Mouse (Mus musculus): ENCODE results near the gene Cdh23.

Gene Cdh23

DNA sequence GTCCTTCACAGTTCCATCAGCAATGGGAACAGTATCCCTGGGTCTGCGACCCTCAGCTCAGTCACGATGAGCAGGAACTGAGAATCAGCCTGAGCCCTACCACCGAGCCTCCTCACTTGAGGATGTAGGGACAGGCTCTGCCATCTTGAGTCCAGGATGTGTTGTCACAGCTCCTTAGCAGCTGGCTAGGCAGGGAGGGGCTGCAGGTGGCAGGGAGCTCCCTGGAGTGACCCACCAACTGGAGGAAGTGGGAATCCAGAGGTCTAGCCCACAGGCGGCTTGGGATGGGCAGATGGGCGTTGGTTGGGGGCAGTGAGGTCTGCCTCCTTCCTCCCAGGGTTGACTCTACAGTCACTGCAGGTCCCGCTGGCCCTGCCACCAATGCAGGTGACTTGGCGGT is 432.9 kb downstream of the Cdh23 start:
- in situ Hi-C loops (cut with MboI, MseI), result no loop called here

DNA sequence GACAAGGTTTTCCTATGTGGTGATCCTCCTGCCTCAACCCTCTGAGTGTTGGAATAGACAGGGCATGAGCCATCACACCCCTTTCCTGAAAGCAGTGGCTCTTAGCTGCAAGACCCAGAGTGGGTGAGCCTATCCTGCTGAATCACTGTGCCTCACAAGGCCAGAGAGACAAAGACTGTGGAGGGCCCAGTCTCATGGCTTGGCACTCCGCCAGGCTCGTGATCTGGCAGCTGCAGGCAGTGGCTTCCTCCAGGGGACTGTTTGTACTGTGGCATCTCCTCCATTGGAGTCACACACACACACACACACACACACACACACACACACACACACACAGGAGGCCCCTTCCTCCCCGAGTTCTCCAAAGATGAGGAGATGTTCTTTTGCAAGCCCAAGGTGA is 433.9 kb downstream of the Cdh23 start:
- in situ Hi-C loops (cut with MboI, MseI), result no loop called here

DNA sequence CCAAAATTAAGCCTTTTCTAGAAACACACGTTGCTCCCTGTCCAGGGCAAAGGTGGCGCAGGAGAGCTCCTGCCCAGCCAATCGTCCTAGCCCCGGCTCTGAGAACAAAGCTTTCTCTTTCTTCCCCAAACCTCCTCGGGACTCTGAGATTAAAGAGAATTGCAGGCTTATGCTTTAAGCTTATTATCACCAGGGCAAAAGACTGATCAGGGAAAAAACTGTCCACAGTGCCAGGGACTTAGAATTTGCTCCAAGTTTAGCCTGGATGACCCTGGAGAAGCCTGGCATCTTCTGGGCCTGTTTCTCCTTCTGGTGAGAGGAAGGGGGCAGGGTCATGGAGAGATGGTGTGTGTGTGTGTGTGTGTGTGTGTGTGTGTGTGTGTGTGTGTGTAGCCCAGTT is 434.8 kb downstream of the Cdh23 start:
- in situ Hi-C loops (cut with MboI, MseI), result no loop called here

DNA sequence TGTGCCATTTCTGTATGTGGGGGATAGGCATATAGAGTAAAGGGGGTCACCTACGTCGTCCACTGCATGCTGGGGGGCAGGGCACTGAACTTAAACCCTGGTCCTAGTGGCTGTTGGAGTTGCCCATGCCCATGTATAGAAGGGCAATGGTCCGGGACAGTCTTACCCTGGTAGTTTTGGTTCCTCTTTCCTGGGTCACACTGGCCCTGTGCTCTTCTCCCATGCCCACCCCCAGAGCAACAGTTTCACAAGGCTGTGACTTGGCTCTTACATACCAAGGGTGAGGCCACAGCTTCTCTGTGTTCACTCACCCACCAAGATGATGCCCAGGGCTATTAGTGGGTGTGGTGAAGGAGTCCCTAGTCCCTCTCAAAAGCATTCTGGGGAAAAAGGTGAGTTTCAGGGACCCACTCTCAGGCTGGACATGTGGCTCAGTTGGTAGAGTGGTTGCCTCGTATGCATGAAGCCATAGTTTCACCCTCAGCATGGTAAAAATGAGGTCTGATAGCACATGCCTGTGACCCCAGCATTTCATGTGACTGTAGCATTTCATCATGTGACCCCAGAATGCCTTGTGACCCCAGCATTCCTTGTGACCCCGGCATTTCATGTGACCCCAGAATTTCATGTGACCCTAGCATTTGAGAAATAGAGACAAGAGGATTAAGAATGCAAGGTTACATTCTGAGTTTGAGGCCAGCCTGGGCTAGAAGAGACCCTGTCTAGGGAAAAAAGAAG is 435.6 kb downstream of the Cdh23 start:
- in situ Hi-C loops (cut with MboI, MseI), result no loop called here

DNA sequence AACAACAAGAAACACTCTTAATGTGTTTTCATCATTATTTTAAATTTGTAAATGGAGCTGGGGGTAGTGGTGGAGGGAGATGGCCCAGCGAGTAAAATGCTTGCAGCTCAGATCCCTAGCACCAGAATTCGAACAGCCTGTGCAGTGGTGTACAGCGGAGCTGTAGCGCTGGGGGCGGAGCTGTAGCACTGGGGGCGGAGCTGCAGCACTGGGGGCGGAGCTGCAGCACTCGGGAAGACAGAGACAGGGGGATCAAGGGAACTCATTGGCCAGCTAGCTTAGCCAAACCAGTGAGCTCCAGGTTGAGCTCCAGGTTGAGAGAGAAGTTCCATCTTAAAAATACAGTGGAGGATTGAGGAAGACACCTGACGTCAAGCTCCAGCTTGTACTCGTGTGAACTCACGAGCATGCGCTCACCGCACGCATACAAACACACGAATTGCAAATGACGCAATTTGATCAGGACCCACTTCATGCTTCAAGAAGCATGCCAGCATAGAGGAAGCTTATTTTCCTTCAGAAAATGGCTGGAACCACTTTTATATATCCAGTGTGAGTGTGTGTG is 438.9 kb downstream of the Cdh23 start:
- in situ Hi-C loops (cut with MboI, MseI), result no loop called here

DNA sequence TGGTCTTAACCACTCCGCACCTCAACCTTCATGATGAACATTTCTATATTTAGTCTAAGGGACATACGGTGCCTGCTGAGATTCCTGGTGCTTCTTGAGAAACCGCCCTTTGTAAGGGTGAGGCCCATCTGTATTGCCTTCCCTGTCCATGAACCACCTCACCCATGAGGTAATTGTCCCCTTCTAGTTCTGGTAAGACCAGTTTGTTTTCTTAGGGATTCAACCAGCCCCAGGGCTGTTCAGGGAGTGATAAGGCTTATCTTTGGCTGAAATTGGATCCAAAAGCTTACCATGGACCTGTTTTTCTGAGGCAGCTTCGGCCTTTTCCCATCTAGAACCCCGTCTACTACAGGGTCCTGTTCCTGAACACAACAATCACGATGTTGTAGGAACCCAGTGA is 440.2 kb downstream of the Cdh23 start:
- in situ Hi-C loops (cut with MboI, MseI), result no loop called here

Measured in T-helper 2 cell (primary cell).